Mouse (Mus musculus): ENCODE data around the gene Lrrc8b.

Lrrc8b gene

DNA sequence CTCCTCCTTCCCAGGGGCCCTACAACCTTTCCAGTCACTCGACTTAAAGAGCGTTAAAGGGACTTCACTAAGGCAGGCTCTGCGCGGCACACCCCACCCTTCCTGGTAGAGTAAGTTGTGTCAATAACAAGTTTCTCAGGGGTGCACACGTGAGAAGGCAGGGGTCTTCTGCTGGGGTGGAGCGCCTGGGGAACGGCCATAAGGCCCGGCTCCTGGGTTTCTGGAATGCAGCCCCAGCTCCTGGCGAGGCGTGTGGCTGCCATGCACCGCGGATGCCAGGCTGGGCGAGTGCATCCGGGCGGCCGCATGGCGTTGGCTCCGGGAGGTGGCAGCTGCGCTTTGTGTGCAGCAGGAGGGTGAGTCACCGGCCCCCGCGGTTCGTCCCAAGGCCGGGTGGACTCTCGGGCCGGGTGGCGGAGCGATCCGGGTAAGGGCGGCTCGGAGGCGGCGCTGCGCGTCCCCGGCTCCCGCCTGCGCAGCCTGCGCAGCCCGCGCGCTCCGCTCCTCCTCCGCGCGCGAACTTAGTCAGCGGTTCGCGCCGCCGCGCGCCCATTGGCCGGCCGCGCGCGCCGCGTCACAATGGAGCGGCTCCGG, at the start of gene Lrrc8b:
Gene Lrrc8b (plus strand): TSS at position 578 of the 594 bp plus-strand sequence.
- DNase-seq, result peak; percentile 93

DNA sequence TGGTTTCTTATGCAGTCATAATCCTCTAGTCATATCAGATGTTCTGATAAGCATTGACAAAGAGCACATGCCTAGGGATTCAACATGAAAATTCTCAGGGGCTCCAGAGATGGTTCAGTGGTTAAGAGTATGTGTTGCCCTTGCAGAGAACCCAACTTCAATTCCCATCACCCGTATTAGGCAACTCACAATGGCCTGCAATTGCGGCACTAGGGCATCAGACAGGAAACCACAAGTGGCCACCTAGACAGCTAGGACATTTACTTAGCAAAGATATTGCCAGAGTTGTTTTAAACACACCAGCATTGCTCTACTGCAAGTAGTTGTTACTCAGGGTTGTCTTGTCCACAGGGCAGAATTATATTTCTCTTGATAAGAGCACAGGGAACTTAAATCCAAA, 34.1 kb upstream of the Lrrc8b start:
- DNase-seq, result no peak

DNA sequence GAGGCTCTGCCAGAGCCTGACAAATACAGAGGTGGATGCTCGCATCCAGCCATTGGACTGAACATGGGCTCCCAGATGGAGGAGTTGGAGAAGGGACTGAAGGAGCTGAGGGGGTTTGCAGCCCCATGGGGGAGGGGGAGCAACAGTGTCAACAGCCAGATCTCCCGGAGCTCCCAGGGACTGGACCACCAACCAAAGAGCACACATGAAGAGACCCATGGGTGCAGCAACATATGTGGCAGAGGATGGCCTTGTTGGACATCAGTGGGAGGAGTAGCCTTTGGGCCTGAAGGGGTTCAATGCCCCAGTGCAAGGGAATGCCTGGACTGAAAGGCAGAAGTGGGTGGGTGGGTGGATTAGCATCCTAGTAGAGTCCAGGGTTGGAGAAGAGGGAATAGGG, 25.2 kb upstream of the Lrrc8b start:
- no peak for DNase-seq

DNA sequence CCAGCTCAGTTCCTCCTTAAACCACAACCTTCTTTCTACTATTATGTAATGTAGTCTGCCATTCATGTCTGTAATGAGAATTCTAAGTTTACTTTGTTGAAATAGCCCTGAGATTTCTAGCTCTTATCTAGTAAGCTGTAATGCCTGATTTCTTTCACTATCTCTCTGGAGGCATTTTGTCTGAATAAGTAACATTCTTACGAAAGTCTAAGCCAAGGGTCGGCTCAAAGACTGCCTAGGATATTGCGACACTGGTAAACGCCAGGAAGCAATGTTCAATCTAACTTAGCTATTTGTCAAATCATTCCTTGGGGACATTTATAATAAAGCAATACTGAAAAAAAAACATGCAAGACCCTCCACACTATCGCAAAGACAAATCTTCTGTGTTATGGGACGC, 21.8 kb upstream of the Lrrc8b start:
- no peak for DNase-seq

DNA sequence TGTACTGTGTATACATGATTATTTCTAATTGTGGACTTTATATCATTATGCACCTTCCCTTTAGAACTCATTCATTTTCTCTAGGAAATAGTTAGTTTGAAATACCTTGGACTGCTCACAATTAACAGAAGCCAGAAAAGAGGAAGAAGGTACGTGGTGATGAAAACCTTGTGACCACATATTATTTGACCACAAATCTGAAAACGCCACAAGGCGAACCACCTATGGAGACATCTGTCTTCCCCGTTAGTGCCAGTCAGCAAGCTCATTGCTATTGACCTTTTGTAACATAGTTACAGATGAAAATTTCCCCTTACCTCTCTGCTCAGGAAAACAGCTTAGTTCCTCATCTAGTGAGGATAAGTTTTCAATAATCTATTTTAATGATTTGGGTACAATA, 20.4 kb upstream of the Lrrc8b start:
- DNase-seq, result no peak

DNA sequence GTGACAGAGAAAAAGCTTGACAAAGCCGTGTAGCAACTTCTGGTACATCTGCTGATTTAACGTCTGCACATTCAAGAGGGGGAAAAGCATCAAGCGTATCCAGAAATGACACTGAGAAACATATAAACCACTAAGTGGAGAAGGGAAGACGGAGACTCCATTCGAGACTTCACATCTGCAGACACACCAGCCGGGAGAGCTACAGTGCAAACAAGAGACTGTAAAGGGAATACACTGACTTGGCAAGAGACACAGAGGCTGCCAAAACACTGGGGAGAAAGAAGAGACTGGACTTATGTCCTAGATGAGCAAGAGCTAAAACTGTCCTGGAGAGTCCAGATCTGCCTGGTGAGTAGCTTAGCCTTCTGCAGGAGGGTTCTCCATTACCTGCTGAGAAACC, 16.6 kb upstream of the Lrrc8b start:
- no peak for DNase-seq

DNA sequence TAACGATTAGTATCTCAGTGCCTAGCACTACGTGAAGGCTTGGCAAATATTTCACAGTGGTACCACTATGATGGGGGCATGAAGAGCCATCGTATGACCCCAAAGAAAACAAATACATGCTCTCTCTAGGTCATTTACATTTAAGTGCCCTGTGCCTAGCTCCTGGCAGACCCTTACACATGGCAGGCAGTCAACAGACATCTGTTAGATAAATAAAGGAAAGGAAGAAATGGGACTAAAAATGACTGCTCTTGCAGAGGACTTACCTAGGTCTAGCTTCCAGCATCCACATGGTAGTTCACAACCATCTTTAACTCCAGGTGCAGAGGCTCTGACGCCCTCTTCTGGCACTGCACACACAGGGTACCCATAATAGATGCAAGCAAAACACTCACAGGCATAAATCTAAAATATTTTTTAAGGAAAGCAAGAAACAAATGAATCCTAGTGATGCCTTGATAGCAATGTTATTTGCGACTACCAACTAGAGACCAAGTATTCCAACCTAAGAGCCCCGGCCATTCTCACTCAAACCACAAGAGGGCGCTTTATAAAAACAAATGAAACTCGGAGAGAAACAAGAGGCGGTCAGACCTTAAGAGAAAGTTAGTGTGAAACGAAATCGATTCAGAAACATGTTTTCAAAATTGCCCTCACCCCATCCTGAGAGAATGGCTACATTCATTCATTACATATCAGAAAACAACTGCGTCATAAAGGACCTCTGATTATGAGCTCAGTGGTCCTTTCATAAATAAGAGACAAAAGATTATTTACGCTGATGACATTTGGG, 15.7 kb upstream of the Lrrc8b start:
- peak; percentile 77 for DNase-seq

DNA sequence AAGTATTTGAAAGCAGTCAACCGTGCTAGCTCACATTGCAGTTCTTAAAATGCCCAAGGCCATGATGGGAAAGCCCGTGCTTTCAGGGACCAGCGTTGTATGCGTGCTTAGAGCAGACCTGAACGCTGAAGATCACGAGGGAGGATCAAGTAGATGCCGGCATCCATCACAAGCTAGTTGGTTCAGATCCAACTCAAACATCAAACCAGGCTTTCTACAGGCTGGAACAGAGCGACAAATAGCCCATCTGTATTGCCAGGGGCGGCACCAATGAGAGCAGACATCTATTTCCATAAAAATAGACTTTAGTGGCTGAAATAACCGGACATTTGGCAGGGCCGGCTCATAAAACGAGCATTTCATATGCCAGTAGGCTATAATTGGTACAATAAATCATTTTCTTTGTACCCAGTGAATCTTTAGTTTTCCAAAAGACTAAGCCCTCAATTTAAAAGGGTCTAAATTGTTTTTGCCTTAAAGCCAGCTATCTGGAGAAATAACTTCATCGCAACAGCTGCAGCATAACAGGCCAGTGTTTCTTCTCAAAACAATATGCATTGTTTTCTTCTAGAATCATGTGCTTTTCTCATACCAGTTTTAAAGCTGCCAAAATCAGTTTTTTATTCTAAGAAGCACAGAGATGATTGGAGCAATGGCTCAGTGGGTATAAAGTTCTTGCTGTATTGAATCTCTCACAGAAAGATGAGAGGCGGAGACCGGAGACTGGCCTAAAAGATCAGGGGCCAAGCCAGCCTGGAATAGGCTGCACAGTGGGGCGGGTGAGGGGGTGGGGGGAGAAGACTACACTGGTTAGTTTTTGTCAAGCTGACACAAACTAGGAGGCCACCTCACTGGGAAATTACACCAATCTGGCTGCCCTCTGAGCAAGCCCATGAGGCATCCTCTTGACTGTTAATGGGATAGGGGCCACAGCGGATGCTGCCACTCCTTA, 14.9 kb upstream of the Lrrc8b start:
- DNase-seq, result peak; percentile 20

DNA sequence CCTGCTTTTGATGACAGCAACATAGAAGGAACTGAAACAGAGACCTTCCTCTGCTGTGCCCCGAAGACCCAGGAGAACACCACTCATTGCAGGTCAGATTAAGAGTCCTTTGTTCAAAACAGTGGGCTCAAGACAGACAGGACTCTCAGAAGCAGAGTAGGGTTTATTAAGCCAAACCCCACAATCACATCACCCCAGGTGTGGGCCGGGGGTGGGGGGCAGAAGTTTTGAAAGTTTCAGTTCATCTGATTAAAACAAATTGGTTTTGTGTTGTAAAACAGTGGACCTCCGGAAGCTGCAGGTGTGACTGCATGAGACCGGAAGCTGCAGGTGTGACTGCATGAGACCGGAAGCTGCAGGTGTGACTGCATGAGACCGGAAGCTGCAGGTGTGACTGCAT, 14.0 kb upstream of the Lrrc8b start:
- DNase-seq, result no peak

DNA sequence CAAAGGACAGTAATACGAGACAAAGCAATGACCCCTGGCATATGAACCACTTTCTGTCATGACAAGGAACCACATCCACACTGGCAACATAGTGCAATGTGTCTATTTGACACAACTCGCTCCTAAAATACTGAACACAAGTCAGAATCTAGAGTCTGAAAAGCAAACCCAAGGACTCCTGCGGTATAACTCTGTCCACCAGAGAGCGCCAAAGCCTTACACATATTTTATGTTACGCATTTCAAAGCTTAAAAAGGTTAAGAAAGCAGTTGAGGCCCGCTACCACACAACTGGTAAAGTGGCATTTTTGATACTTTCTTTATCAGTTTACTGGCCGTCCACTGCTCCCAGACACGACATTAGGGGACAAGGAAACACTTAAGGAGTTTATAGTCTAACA, 10.6 kb upstream of the Lrrc8b start:
- DNase-seq, result peak; percentile 78

DNA sequence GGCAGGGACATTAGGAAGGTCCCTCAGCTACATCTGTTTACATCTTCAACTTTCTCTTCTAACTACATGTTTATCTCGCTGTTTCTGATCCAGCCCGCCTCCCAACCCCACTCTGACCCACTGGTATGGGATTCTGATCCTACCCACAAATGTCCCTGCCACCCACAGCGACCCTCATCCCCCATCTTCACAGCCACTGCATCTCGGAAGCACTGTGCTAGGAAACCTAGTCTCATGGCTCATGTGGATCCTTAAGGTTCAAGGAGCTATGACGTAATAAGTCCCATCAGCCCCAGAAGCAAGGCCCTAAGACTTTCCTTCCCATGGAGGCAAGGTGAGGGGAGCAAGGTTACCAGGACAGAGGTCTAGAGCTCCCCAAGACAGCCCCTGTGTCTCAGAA, 7.9 kb upstream of the Lrrc8b start:
- DNase-seq, result no peak

DNA sequence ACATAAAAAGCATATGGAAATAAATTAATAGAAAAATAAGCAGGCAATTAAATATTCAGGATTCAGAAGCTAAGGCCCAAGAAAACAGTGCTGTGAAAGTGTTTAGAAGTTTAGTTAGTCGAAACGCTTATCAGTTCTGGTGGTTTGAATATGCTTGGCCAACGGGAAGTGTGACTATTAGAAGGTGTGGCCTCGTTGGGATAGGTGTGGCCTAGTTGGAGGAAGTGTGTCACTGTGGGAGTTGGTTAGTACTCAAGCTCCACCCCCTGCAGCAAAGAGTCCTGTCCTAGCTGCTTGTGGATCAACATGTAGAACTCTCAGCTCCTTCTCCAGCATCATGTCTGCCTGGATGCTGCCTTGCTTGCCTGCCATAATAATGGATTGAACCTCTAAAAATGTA, 6.5 kb upstream of the Lrrc8b start:
- no peak for DNase-seq

DNA sequence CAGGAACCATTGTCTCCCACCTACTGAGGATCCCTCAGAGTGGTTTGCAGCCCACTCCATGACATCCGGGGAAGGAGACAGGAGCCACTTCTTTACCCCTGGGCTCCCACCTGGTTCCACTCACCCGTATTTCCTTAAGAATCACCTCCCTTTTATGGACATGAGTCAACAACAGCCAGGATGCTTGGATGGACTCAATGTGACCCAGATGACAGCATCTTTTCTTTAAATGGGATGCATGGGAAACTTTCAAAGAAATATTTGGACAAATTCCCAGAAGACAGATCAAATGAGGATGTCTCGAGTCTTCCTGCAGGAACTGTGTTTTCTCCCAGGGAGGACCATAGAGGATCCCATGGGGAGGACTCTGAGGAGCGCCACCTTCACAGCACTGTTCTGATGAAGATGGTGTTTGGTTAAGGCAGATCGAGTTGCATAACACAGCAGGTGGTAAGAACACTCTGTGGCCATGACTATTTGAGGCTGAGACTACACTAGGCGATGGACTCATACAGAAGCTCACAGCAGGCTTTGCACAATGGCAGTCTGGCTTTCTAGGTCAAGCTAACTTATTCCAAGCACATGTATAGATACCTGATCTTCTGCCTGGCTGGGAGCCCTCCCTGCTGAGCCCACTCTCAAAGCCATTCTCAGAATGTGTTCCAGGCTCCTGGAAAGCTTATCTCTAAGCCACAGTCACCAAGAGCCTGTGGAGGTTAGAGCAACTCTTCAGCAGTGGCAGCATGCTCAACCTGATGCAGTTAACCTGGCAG, 4.9 kb upstream of the Lrrc8b start:
- no peak for DNase-seq

DNA sequence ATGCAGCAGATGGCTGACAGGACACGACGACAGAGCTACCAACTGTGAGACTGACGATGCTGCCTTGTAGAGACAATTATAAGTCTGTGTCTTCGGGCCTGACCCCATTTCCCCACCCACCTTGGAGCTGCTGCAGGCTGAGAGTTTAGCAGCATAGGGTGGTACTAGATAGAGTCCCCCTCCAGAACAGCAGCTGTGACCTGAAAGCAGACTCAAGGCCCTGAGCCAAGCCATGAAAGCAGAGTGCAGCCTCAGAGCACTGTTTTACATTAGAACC, 4.3 kb upstream of the Lrrc8b start:
- no peak for DNase-seq

DNA sequence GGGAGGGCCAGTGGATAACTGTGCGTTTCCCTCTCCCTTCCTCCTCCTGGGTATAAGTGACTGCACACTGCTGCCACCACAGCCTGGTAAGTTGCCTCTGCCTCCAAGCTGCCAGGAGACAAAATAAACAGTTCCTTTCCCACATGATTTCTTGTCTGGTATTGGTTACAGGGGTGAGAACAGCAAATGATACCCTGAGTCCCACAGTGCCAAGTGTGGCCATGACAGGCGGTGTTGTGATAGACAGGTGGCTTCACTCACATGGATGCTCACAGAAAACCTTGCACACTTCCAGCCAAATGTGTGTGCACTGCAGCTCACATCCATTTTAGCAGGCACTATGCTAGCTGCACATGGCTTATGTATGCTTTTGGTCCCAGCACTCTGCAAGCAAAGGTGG, 3.8 kb upstream of the Lrrc8b start:
- DNase-seq, result no peak

DNA sequence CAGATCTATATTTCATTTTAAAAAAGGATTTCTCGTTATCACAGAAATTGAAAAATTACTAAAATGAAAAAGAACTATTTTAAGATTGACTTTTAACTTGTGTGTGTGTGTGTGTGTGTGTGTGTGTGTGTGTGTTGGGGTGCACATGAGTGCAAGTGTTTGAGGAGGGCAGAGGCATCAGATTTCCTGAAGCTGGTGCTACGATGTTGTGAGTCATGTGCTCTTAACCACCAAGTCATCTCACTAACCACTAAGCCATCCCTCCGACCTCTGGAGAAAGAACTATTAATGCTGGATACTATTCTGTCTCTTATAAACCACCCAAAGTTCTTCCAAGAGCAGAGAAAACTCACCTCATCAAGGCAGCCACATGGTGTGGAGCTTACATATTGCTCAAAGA, 2.9 kb upstream of the Lrrc8b start:
- no peak for DNase-seq

DNA sequence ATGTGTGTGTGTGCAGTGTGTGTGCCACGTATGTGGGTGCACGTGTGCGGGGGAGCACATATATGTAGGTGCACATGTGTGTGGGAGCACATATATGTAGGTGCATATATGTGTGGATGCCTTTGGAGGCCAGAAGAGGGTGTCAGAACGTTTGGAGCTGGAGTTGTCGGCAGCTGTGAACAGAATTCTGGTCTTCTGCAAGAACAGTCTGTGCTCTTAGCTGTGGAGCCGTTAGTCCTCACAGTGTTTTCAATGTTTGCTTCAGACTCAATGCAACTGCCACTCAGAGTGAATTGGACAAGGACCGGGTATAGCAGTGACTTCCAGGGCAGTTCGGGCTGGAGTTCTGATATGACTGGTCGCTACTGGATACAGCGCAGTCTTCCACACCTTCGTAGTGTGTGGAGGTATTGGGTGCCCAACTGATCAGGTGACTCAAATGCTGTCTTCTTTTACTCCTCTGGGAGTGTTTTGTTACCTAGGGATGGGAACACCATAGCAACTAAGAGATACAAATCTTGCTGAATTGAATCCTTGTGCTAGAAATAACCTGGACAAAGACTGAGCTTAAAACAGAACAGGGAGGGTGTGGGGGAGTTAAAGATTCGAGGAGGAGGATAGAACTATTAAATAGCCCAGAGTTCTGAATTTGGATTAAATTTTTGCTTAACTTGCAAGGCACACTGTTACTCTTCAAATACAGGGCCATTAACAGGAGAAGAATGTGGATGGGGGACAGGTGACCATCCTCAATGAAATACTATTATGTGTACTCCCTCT, 1.0 kb upstream of the Lrrc8b start:
- DNase-seq, result no peak

DNA sequence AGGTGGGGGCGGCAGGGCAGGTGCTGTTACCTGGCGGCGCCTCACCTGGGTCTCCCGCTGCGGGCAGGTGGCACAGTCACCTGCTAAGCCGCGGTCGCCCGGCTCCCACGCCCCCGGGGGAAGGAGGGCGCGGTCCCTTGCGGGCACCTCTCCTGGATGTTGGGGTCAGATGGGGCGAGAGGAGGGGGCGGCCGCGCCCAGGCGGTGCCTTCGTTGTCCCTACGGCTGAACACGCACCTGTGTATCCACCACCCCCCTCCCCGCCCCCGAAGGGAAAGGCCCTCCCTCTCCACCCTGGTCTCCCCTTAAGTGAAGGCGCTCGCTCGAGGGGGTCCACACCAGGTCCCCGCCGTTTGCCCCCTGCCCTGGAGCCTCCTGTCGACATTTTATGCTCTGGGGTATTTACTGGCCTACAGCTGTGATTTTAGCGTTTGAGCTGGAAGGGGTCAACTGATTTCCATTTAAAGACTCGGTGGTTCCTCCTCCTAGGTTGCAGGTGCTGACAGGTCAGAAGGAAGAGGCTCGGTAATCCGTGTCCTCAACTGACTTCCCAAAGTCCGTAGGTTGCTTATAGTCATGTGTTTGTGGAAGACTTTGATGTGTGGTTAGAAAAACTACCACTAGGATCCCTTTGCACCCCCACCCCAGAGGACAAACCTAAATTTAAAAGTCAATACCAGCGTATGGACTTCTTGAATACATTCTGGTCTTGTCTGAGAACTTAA, 538 bp downstream of the Lrrc8b start:
- DNase-seq, result peak; percentile 44

DNA sequence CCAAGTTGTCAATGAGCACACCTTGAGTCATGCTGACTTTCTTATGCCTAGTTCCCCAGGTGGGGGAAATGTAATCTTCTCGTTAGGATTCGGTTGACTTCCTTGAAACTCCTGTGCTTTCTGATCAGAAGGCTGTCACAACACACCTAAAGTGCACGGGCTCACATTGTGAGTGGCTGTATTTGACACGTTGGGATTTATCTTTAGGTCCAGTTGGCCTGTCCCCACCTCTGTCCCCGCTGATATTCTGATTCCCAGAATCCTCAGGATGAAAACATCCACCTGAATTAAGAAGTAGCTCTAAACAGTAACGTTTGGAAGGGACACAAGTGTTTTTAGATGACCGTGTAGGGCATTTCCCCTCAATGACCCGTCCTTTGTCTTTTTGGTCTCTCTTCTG, 1.6 kb downstream of the Lrrc8b start:
- DNase-seq, result no peak

DNA sequence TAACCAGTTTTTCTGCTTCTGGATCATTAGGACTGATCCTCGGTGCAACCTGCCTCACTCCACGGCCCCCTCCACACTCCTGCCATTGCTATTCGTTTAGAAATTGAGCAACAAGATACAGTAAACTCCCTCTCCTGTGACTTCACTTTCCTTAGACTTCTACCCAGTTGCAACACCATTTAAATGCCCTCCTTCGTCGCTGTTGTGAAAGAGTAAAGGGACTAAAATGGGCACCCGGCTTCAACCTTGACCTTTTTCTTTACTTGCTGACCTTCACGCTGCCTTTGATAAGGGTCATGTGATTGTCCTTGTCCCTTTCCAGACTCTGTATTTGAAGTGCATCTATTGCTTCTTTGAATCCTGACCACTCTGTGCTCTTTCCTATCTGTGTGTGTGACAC, 2.8 kb downstream of the Lrrc8b start:
- DNase-seq, result no peak

DNA sequence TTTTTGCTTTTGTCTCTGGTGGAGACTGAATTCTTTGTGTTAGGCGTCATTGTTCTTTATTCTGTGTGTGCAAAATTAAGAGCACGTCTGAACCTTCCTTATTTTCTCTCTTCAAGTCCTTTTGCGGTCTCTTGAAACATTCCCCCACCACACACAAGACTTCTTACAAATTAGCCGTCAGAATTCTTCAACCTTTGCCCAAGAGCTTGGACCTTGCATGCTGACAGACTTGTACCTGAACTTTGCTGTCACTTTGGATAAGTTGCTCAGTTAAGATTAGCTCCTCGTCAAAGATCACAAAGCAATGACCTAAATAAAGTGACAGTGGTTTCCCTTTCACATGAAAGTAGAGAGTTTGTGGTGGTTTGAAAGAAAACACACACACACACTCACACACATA, 3.3 kb downstream of the Lrrc8b start:
- no peak for DNase-seq

DNA sequence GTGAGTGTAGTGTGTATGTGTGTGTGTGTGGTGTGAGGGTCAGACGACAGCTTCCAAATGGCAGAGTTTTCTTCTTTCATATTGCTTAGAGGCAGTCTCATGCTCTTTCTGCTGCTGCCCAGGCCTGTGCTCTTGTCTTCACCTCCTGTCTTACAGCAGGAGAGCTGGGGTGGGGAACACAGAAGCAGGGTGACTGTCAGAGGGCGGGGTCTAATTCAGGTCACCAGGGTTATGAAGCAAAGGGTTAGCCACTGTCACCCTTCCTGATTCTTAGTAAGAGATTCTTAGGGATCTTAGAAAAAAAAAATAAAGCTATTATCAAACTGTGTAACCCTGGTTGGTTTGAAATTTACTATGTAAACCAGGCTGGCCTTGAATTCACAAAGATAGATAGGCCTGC, 10.0 kb downstream of the Lrrc8b start:
- DNase-seq, result no peak
